Mouse (Mus musculus) hindbrain, embryonic 10.5 days (tissue): ENCODE data around the gene Lipt2. TPM values are rescaled to one million over a fixed set of nuclear protein-coding genes. Genes with fewer than 3 reads are reported as not detected.

Experiments used
- DNase-seq: peaks from one replicate; pipeline ENCODE4 v3.0.0-alpha.2; 2017; ENCODE audit warnings: low spot score
- H3K27ac ChIP-seq: fragments of 300-500 bp; sonication (generic); 2 replicates; pipeline ENCODE4 v1.5.1; 2016; ENCODE audit warnings: mild to moderate bottlenecking, moderate library complexity
- H3K27me3 ChIP-seq: fragments of 300-500 bp; sonication (generic); 2 replicates; pipeline ENCODE4 v1.6.1; 2016; ENCODE audit warnings: mild to moderate bottlenecking; ENCODE audit not compliant: poor library complexity, insufficient read depth, severe bottlenecking
- H3K36me3 ChIP-seq: fragments of 300-500 bp; sonication (generic); 2 replicates; pipeline ENCODE4 v1.6.1; 2016; ENCODE audit warnings: mild to moderate bottlenecking, moderate library complexity
- H3K4me1 ChIP-seq: fragments of 300-500 bp; sonication (generic); replicated peaks from 2 replicates; pipeline ENCODE4 v1.6.1; 2016; ENCODE audit warnings: mild to moderate bottlenecking
- H3K4me3 ChIP-seq: fragments of 300-500 bp; sonication (generic); 2 replicates; pipeline ENCODE4 v1.5.1; 2016; ENCODE audit warnings: mild to moderate bottlenecking, moderate library complexity
- H3K9me3 ChIP-seq: fragments of 300-500 bp; sonication (generic); 2 replicates; pipeline ENCODE4 v1.6.1; 2016; ENCODE audit warnings: mild to moderate bottlenecking, moderate library complexity
- WGBS: fragments of 180-500 bp; shearing (Covaris S2); methylation state at CpG from one replicate; pipeline ENCODE4 v1.1.7; 2016; 5-methylcytosine and 5-hydroxymethylcytosine counted together
- polyA plus RNA-seq: library from polyadenylated mRNA; unstranded; fragments of >200 nt; fragmentation: Nextera tagmentation; extraction: Ambion mirVana; gene quantifications from 2 replicates; pipeline ENCODE4 v1.2.1, GENCODE M21; 2016

Gene Lipt2
- polyA plus RNA-seq, 1 experiment from 2014 or later, result 26.9 TPM

DNA sequence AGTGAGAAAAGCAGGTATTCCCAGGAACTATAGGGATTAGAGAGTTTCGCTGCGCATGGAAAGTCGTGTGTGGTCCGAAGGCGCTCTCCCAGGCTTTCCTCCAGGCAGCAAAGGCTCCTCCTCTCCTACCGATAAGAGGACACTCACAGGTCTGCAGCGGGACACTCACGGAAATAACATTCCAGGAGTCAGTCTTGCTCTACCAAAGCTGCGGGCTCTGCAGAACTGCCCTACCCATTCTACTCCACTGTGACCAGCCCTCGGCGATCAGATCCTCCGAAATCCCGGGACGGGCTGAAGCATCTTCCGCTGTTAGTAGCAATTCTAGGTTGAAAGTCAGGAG, 19.8 kb downstream of the Lipt2 start:
- H3K27ac ChIP-seq, result no peak overlapping the region
- peak; percentile 45 for DNase-seq
- WGBS, result 3% methylated on average over 15 of the region's 15 CpGs

DNA sequence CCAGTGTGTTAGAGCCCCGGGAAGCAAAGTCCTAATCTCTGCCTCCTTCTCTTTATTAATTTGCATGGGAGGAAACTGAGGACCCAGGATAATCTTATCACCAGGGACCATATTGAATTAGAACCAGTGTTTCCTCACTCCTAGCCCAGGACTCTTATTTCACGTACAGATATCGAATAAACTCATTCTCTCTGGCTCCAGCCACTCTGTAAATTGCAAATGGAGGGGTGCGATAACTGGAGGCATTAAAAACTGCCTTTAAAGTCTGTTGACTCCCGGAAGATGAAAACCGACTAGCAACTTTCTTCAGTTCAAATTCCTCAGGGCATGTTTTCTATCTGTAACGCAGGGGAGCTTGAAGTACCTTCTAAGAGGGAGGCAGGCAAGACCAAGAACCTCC, 20.3 kb downstream of the Lipt2 start:
- no peak for DNase-seq
- Histone ChIP-seq H3K4me3 (peak overlapping the region; percentile 52), H3K27ac (no peak overlapping the region), H3K27me3 (peaks cover 71% of the 10 kb centered on the region), H3K9me3 (no peaks in the 10 kb centered on the region), H3K36me3 (no peaks in the 10 kb centered on the region), H3K4me1 (peaks cover 13% of the 10 kb centered on the region)
- WGBS, result 71% methylated on average over 7 of the region's 7 CpGs

More for the DNA sequence above, 19.8 kb downstream of the Lipt2 start:
- H3K4me3 ChIP-seq, result peak overlapping the region; percentile 52
- no peaks in the 10 kb centered on the region for H3K9me3 ChIP-seq
- H3K36me3 ChIP-seq, result no peaks in the 10 kb centered on the region
- H3K4me1 ChIP-seq, result peaks cover 13% of the 10 kb centered on the region
- H3K27me3 ChIP-seq, result peaks cover 71% of the 10 kb centered on the region

DNA sequence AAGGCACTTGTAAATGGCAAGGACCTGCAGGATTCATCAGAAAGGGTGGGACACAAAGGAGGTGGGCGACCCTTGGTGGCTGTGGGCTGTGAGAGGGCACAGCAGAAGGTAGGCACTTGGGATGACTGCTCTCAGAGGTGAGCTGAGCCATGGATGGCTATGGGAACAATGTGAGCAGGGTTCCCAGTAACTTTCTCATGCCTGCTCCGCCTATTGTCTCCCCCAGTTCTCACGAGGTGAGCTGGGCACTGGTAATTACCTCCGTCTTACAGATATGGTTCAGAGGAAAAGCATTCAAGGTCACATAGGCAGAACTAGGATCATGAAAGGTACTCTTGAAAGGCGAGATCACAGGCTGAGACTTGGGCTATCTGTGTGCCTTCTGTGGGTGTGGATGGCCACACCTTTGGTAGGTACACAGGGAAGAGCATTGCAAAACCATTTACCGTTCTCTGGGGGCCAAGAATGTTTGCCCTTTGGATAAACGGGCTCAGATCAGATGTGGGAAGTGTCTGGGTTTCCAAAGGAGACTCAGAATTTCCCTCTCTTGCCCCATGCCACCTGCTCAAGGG, 20.8 kb downstream of the Lipt2 start:
- Histone ChIP-seq H3K36me3 (no peaks in the 10 kb centered on the region), H3K4me1 (peaks cover 13% of the 10 kb centered on the region), H3K27ac (no peak overlapping the region), H3K9me3 (no peaks in the 10 kb centered on the region), H3K4me3 (no peak overlapping the region), H3K27me3 (peaks cover 71% of the 10 kb centered on the region)
- 75% methylated on average over 7 of the region's 7 CpGs for WGBS
- no peak for DNase-seq

DNA sequence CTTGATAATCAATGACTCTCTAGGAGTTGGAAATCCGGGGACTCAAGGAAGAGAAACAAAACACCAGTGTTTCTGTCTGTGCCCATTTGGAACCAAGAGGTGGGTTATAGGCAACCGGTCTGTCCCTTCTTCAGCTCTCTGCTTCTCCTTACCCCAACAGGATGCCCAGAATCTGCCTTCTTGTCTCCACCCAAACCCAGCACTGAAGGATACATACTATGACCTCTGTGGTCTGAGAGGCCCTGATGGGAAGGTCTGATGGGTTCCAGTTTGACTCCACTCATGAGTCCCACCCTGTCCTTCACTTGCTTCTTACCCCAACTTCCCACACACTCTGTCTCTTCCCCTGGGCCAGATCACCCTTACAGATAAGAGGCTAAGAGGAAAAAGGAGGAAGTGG, 22.1 kb downstream of the Lipt2 start:
- DNase-seq, result no peak
- no peak overlapping the region for H3K4me3 ChIP-seq
- no peaks in the 10 kb centered on the region for H3K36me3 ChIP-seq
- 78% methylated on average over 2 of the region's 2 CpGs for WGBS
- H3K27ac ChIP-seq, result no peak overlapping the region
- no peaks in the 10 kb centered on the region for H3K9me3 ChIP-seq
- peaks cover 61% of the 10 kb centered on the region for H3K27me3 ChIP-seq
- peaks cover 13% of the 10 kb centered on the region for H3K4me1 ChIP-seq

DNA sequence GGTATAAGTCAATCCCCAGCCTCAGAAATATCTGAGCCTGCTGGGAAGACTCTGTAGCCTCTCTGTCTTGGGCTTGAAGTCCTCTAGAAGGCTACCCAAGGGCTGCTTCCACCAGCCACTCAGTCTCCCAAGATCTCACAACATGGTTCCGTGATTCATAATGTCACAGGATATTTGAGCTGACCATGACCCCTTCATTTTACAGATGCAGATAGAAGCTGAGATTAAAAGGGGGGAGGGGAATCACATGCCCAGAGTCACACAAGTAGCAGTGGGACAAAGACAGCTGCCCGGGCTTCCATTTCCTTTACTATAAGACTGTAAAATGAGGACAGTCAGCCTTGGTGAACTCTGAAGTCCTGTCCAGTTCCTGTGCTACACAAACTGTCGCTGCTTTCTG, 22.5 kb downstream of the Lipt2 start:
- no peak overlapping the region for H3K4me3 ChIP-seq
- peaks cover 56% of the 10 kb centered on the region for H3K27me3 ChIP-seq
- H3K9me3 ChIP-seq, result no peaks in the 10 kb centered on the region
- no peak for DNase-seq
- no peaks in the 10 kb centered on the region for H3K36me3 ChIP-seq
- H3K4me1 ChIP-seq, result peaks cover 13% of the 10 kb centered on the region
- WGBS, result 81% methylated on average over 3 of the region's 3 CpGs
- H3K27ac ChIP-seq, result no peak overlapping the region

DNA sequence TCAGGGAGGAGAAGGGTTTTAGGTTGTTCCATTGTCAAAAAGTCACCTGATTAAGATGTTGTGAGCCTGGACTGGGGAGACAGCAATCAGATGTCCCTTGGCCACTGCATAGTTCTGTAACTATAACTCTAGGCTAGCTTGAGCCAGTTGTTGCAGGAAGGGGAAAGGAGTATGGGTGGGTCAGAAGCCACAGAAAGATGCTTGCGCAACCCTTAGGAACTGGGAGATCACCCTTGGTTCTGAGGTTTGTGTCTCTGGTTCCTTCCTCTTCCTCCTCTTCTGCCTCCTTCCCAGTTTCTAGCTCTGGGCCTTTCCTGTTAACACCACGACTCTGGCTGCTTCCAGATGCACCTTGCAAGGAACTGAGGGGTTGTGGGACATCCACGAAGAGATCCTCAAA, 23.3 kb downstream of the Lipt2 start:
- H3K27me3 ChIP-seq, result peaks cover 51% of the 10 kb centered on the region
- no peak for DNase-seq

DNA sequence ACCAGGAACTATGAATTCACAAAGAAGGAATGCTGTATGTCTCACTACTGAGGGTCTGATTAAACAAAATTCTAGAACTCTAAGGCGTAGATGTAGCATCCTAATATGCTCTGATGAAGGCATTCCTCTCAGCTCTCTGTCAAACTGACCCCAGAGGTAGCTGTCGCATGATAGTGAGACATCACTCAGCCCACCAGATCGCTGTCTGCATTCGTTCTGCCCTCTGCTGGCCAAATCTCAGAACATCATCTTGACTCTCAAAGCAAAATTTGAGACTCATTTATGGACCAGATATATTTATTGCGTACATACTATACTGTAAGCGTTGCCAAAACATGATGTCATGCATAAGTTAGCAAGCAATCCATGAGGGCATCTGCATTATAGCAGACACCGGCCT, 28.5 kb downstream of the Lipt2 start:
- DNase-seq, result peak; percentile 50
- Histone ChIP-seq H3K36me3 (no peaks in the 10 kb centered on the region), H3K27me3 (0 out of 2 replicates have a peak, but pooled peaks cover 3% of the 10 kb centered on the region), H3K4me1 (no peaks in the 10 kb centered on the region), H3K27ac (no peak overlapping the region), H3K4me3 (no peak overlapping the region), H3K9me3 (no peaks in the 10 kb centered on the region)
- 29% methylated on average over 7 of the region's 7 CpGs for WGBS

More for the DNA sequence above, 23.3 kb downstream of the Lipt2 start:
- H3K9me3 ChIP-seq, result no peaks in the 10 kb centered on the region
- H3K36me3 ChIP-seq, result no peaks in the 10 kb centered on the region
- H3K4me1 ChIP-seq, result peaks cover 13% of the 10 kb centered on the region
- H3K27ac ChIP-seq, result no peak overlapping the region
- H3K4me3 ChIP-seq, result no peak overlapping the region
- WGBS, result 81% methylated on average over 3 of the region's 3 CpGs

DNA sequence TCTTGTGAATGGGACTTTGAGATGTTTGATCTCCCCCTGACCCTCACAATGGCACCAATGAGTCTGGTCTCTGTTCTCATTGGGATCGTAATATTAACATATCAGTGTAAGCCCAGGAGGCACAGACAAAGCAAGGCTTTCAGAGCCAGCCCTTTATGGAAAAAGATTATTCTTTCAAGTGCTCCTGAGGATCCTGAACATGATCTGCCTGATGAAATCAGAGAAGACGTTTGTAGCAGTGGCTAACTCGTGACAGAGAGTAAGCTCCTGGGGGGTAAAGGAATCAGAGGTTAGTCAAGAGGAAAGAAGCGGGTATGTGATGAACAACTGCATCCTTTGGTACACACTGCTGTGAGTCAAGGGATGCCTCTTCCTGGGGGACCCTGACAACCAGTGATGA, 31.1 kb downstream of the Lipt2 start:
- Histone ChIP-seq H3K27me3 (0 out of 2 replicates have a peak, but pooled peaks cover 3% of the 10 kb centered on the region), H3K4me1 (no peaks in the 10 kb centered on the region), H3K4me3 (no peak overlapping the region), H3K9me3 (no peaks in the 10 kb centered on the region), H3K27ac (no peak overlapping the region), H3K36me3 (no peaks in the 10 kb centered on the region)
- WGBS, result 46% methylated on average over 4 of the region's 4 CpGs
- DNase-seq, result no peak

DNA sequence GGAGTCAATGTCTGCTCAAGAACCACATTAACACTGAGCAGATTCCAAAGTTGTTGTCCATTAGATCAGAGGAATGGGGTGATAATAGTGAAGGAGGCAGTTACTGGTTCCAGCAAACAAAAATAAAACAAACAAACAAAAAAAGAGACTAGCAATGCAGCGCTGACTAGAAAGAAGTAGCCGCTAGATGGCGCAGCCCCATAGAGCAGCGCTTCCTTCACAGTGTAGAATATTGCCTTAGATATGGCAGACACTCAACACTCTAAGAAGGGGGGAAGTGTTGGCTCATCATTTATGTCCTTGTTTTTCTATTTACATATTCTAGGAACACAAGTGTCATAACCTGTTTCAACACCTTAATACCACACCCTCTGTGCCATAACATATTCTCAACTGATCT, 31.7 kb downstream of the Lipt2 start:
- Histone ChIP-seq H3K4me1 (no peaks in the 10 kb centered on the region), H3K27me3 (0 out of 2 replicates have a peak, but pooled peaks cover 3% of the 10 kb centered on the region), H3K27ac (no peak overlapping the region), H3K9me3 (no peaks in the 10 kb centered on the region), H3K36me3 (no peaks in the 10 kb centered on the region), H3K4me3 (no peak overlapping the region)
- DNase-seq, result peak; percentile 48
- 4% methylated on average over 4 of the region's 4 CpGs for WGBS

DNA sequence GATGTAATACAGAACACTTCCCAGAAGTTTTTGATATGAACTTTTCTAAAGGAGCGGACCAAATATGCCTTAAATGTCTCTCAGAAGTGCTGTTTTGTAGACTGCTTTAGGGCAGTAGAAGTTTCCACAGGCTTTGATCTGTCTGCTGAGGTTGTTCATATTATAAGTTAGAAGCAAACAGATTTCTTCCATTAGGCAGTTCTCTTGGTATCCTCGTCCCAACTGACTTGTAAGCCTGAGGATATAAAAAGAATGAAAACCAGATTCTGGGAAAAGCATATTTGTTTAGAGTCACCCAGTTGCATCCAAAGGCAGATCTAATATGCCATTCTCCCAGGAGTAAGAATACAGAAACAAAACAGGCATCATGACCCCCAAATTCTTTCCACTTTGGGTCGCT, 42.1 kb downstream of the Lipt2 start:
- Histone ChIP-seq H3K27me3 (peaks cover 3% of the 10 kb centered on the region; the same call in 1 of the 2 replicates), H3K4me3 (no peak overlapping the region), H3K27ac (no peak overlapping the region), H3K36me3 (no peaks in the 10 kb centered on the region), H3K4me1 (0 out of 2 replicates have a peak, but pooled peaks cover 3% of the 10 kb centered on the region), H3K9me3 (no peaks in the 10 kb centered on the region)
- 87% methylated on average over 3 of the region's 3 CpGs for WGBS
- no peak for DNase-seq

DNA sequence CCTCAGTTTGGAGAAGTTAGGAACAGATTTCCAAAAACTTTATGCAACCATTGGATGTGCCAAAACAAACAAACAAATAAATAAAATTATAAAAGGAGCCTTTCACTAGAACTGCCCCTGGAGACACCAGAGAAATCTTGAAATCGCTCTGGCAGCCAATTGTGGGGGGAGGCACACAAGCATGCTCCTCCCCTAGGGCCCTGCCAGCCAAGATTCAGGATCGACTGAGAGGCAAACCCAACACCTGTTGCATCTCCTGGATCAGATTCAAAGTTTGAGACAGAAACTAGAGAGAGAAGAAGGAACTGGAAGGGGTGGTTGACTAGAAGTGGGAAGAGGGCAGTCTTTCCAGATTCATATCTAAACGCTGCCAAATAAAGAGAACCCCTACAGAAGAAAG, 44.5 kb downstream of the Lipt2 start:
- H3K4me1 ChIP-seq, result 0 out of 2 replicates have a peak, but pooled peaks cover 3% of the 10 kb centered on the region
- no peak for DNase-seq
- H3K27me3 ChIP-seq, result peaks cover 7% of the 10 kb centered on the region; the same call in 1 of the 2 replicates
- 75% methylated on average over 3 of the region's 3 CpGs for WGBS
- H3K27ac ChIP-seq, result no peak overlapping the region
- no peak overlapping the region for H3K4me3 ChIP-seq
- H3K9me3 ChIP-seq, result no peaks in the 10 kb centered on the region
- no peaks in the 10 kb centered on the region for H3K36me3 ChIP-seq

DNA sequence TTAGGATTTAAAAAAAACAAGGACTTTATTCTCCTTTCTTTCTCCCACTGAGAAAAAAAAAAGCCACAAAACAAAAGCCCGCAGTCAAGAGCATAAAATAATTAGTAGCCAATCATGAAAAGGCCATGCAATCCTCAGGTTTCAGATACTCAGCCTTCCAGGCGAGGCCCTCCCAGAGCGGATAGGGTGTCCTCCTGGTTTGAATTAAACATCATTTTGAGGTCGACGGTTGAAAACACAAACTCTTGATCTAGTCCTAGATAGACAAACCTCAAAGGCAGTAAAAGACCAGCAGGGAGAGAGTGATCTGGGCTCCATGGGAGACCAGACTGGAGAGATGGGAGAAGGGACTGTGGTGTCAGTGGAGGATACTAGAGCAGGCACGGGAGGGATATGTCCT, 45.8 kb downstream of the Lipt2 start:
- 74% methylated on average over 6 of the region's 6 CpGs for WGBS
- Histone ChIP-seq H3K4me3 (no peak overlapping the region), H3K9me3 (no peaks in the 10 kb centered on the region), H3K36me3 (no peaks in the 10 kb centered on the region), H3K4me1 (0 out of 2 replicates have a peak, but pooled peaks cover 3% of the 10 kb centered on the region), H3K27ac (no peak overlapping the region; the same call in 1 of the 2 replicates), H3K27me3 (peaks cover 7% of the 10 kb centered on the region; the same call in 1 of the 2 replicates)
- DNase-seq, result no peak

DNA sequence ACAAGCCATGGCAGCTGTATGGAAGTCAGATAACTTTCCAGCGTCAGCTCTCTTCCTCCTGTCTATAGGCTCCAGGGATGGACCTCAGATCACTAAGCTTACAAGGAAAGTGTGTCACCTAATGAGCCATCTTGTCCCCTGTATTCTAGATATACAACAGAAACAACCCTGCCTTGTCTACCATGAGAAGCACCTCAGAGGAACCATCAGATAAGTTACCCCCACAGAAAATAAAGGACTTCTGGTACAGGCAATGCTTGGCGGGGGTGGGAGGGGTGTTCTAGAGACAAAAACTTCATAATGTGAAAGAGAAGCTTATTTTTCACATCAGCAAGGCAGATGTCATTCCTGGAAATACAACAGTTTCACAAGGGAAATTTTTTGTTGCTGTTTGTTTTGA, 47.1 kb downstream of the Lipt2 start:
- 91% methylated on average over 2 of the region's 2 CpGs for WGBS
- Histone ChIP-seq H3K27me3 (peaks cover 7% of the 10 kb centered on the region; the same call in 1 of the 2 replicates), H3K4me3 (no peak overlapping the region), H3K9me3 (no peaks in the 10 kb centered on the region), H3K36me3 (no peaks in the 10 kb centered on the region), H3K27ac (no peak overlapping the region), H3K4me1 (0 out of 2 replicates have a peak, but pooled peaks cover 3% of the 10 kb centered on the region)
- no peak for DNase-seq

DNA sequence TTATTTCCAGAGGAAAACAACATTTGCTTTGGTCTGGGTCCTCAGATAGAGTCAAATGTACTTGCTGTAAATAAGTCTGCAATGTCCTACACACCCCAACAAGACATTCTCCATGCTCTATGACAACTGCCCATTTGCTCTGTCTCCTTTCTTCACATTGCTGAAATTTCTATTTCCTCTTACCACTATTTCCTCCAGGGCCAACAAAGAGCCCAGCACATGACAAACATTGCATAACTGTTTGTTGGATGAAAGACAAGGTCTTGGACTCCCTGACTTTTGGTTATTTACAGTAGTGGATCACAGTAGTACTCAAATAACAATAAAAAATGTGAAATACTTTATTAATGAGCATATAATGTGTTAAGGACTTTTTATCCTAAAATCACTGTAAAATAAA, 48.8 kb downstream of the Lipt2 start:
- H3K4me1 ChIP-seq, result 0 out of 2 replicates have a peak, but pooled peaks cover 3% of the 10 kb centered on the region
- H3K36me3 ChIP-seq, result no peaks in the 10 kb centered on the region
- no peak for DNase-seq
- no peak overlapping the region for H3K4me3 ChIP-seq
- H3K27ac ChIP-seq, result no peak overlapping the region
- H3K27me3 ChIP-seq, result peaks cover 7% of the 10 kb centered on the region; the same call in 1 of the 2 replicates
- H3K9me3 ChIP-seq, result no peaks in the 10 kb centered on the region
